Comparison of ENCODE assay signal across 9 mouse cellular contexts in genomic region chr10:20723962-20724361, GRCm38 (mm10). TPM values are rescaled to one million over a fixed set of nuclear protein-coding genes. Genes with fewer than 3 reads are reported as not detected.
A peak's percentile ranks its signal among the peaks of the same experiment; 100 is the strongest.
DNase-seq lines count a peak whose midpoint lies in the region; ATAC-seq and TF ChIP-seq lines count a peak whose summit lies in the region.
"Had no signal": no experiment of that assay in that cellular context is flagged by ENCODE, and none has a peak within 500 bp of the region (broad histone marks: within the 10 kb centered on the region; RNA-seq: fewer than 3 reads in every experiment).

No protein-coding gene starts in this region.

- H3K4me2 ChIP-seq in lung, embryonic 14.5 days, result peak overlapping the region; percentile 69
- H3K4me2 ChIP-seq in forebrain, embryonic 14.5 days (ENCODE audit: low read length), result peak overlapping the region; percentile 54
- peak overlapping the region; percentile 56 for H3K4me2 ChIP-seq in limb, embryonic 12.5 days
- peak overlapping the region; percentile 67 for H3K4me2 ChIP-seq in neural tube, embryonic 15.5 days

- TF ChIP-seq CTCF in lung, embryonic 14.5 days (IDR thresholded peaks at IDR 0.05; ENCODE audit: low read depth), result no peak

- peaks cover 20% of the 10 kb centered on the region for H3K4me1 ChIP-seq in lung, embryonic 14.5 days (ENCODE audit: insufficient read depth)
- H3K4me1 ChIP-seq in forebrain, embryonic 14.5 days (ENCODE audit: control insufficient read depth, insufficient read depth, low read length), result peaks cover 10% of the 10 kb centered on the region
- H3K4me1 ChIP-seq in limb, embryonic 12.5 days (replicated peaks), result peaks cover 31% of the 10 kb centered on the region
- peaks cover 27% of the 10 kb centered on the region for H3K4me1 ChIP-seq in neural tube, embryonic 15.5 days

- WGBS in lung, embryonic 14.5 days, result 13% methylated on average over 3 of the region's 3 CpGs
- 7% methylated on average over 3 of the region's 3 CpGs for WGBS in forebrain, embryonic 14.5 days
- 13% methylated on average over 3 of the region's 3 CpGs for WGBS in limb, embryonic 12.5 days
- WGBS in neural tube, embryonic 15.5 days, result 6% methylated on average over 3 of the region's 3 CpGs

- no peaks in the 10 kb centered on the region for H3K36me3 ChIP-seq in lung, embryonic 14.5 days (ENCODE audit: insufficient read depth)
- no peaks in the 10 kb centered on the region for H3K36me3 ChIP-seq in forebrain, embryonic 14.5 days (ENCODE audit: control insufficient read depth, insufficient read depth, low read length)
- H3K36me3 ChIP-seq in limb, embryonic 12.5 days, result no peaks in the 10 kb centered on the region
- H3K36me3 ChIP-seq in neural tube, embryonic 15.5 days, result no peaks in the 10 kb centered on the region

- H3K27ac ChIP-seq in lung, embryonic 14.5 days (ENCODE audit: low read depth), result 0 out of 2 replicates have a peak overlapping the region, but pooled peaks have one; percentile 42
- H3K27ac ChIP-seq in forebrain, embryonic 14.5 days (ENCODE audit: low read depth, low read length), result no peak overlapping the region; the same call in 1 of the 2 replicates
- peak overlapping the region; percentile 45; the same call in 1 of the 2 replicates for H3K27ac ChIP-seq in limb, embryonic 12.5 days
- no peak overlapping the region; the same call in 1 of the 2 replicates for H3K27ac ChIP-seq in neural tube, embryonic 15.5 days (replicated peaks)

- no peaks in the 10 kb centered on the region for H3K9me3 ChIP-seq in lung, embryonic 14.5 days (ENCODE audit: low read depth, low read length)
- no peaks in the 10 kb centered on the region for H3K9me3 ChIP-seq in forebrain, embryonic 14.5 days (replicated peaks; ENCODE audit: control insufficient read depth, low read length)
- H3K9me3 ChIP-seq in limb, embryonic 12.5 days, result no peaks in the 10 kb centered on the region
- H3K9me3 ChIP-seq in neural tube, embryonic 15.5 days (replicated peaks), result no peaks in the 10 kb centered on the region

- no peaks in the 10 kb centered on the region for H3K27me3 ChIP-seq in lung, embryonic 14.5 days (ENCODE audit: insufficient read depth, low read length)
- H3K27me3 ChIP-seq in forebrain, embryonic 14.5 days (replicated peaks; ENCODE audit: control insufficient read depth, insufficient read depth, low read length), result no peaks in the 10 kb centered on the region
- H3K27me3 ChIP-seq in limb, embryonic 12.5 days, result no peaks in the 10 kb centered on the region
- no peaks in the 10 kb centered on the region for H3K27me3 ChIP-seq in neural tube, embryonic 15.5 days (replicated peaks)

- no peak for DNase-seq in lung, embryonic 14.5 days
- DNase-seq in lung, postnatal 10 days, result no peak
- no peak for DNase-seq in forebrain, embryonic 14.5 days (ENCODE audit: low spot score)
- DNase-seq in spleen, postnatal 4 days (ENCODE audit: low spot score in 2 of 2), result no peak
- no peak for DNase-seq in urinary bladder, postnatal 10 days (ENCODE audit: low spot score)
- no peak for DNase-seq in gastrocnemius, postnatal 36 days
- DNase-seq: cerebellum, postnatal 36 days had no signal

- intact Hi-C loops in gastrocnemius, postnatal 36 days (cut with DNase I), result loop anchor here (5.0 kb wide), 1 partner anchor 52 kb away; no protein-coding TSS in a partner anchor

- H3K4me3 ChIP-seq in lung, embryonic 14.5 days (ENCODE audit: low read depth, low read length), result peak overlapping the region; percentile 38
- peak overlapping the region; percentile 23; the same call in 1 of the 2 replicates for H3K4me3 ChIP-seq in forebrain, embryonic 14.5 days (ENCODE audit: low read depth, low read length)
- H3K4me3 ChIP-seq in limb, embryonic 12.5 days (replicated peaks), result peak overlapping the region; percentile 35
- peak overlapping the region; percentile 38 for H3K4me3 ChIP-seq in neural tube, embryonic 15.5 days (replicated peaks)

- no peak for ATAC-seq in lung, embryonic 14.5 days (ENCODE audit: insufficient read depth)
- no peak for ATAC-seq in forebrain, embryonic 14.5 days
- ATAC-seq in limb, embryonic 12.5 days (ENCODE audit: insufficient number of reproducible peaks, insufficient read depth, low FRiP score, low TSS enrichment, low read depth), result no peak
- ATAC-seq in neural tube, embryonic 15.5 days (ENCODE audit: low FRiP score), result no peak

- H3K9ac ChIP-seq in lung, embryonic 14.5 days, result peak overlapping the region; percentile 44
- H3K9ac ChIP-seq in forebrain, embryonic 14.5 days (ENCODE audit: low read length), result peak overlapping the region; percentile 42; the same call in 1 of the 2 replicates
- 0 out of 2 replicates have a peak overlapping the region, but pooled peaks have one; percentile 27 for H3K9ac ChIP-seq in limb, embryonic 12.5 days (replicated peaks)
- H3K9ac ChIP-seq in neural tube, embryonic 15.5 days (replicated peaks), result peak overlapping the region; percentile 37; the same call in 1 of the 2 replicates

RNA-seq across cellular contexts. Expression of gene Pde7b, which starts 0.9 kb away (rescaled TPM):
- polyA plus RNA-seq in lung, embryonic 14.5 days (2014; fragmentation: Nextera tagmentation; extraction: Ambion mirVana), result 3.3 TPM in 2 replicates
- polyA plus RNA-seq in forebrain, embryonic 14.5 days (2014; fragmentation: Nextera tagmentation; extraction: Ambion mirVana), result 1.3 and 2.3 TPM in 2 replicates
- 7.1 and 7.6 TPM in 2 replicates for polyA plus RNA-seq in limb, embryonic 12.5 days (2016; fragmentation: Nextera tagmentation; extraction: Ambion mirVana)
- 3.7 and 3.9 TPM in 2 replicates for polyA plus RNA-seq in neural tube, embryonic 15.5 days (2015; fragmentation: Nextera tagmentation; extraction: Ambion mirVana)
- total RNA-seq in gastrocnemius, postnatal 36 days (2021), result 10 to 100 TPM; 32.3 to 39.7 TPM

Comparison
In these comparisons a context has a peak if more than half of its experiments do, and no peak if none do; other contexts are left out.
1. H3K27ac ChIP-seq: peak in lung, embryonic 14.5 days (single experiment) and limb, embryonic 12.5 days (single experiment); none in forebrain, embryonic 14.5 days (single experiment) and neural tube, embryonic 15.5 days (single experiment).
2. Peak in every context shown above with its lines, with median percentiles within 50 percentile points of each other: H3K4me2 ChIP-seq, H3K4me3 ChIP-seq and H3K9ac ChIP-seq.